Mouse (Mus musculus): ENCODE measurements around the gene Efnb1. TPM values are rescaled to one million over a fixed set of nuclear protein-coding genes. Genes with fewer than 3 reads are reported as not detected.
A peak's percentile ranks its signal among the peaks of the same experiment; 100 is the strongest.
"Not testable (repeated sequence)": the region's sequence is repeated elsewhere in the genome, so short reads cannot be mapped to it uniquely, and the experiment has no call there.

The Efnb1 gene
- 30.8 and 31.4 TPM in 2 replicates for polyA plus RNA-seq (2015; fragmentation: Nextera tagmentation; extraction: Ambion mirVana)

DNA sequence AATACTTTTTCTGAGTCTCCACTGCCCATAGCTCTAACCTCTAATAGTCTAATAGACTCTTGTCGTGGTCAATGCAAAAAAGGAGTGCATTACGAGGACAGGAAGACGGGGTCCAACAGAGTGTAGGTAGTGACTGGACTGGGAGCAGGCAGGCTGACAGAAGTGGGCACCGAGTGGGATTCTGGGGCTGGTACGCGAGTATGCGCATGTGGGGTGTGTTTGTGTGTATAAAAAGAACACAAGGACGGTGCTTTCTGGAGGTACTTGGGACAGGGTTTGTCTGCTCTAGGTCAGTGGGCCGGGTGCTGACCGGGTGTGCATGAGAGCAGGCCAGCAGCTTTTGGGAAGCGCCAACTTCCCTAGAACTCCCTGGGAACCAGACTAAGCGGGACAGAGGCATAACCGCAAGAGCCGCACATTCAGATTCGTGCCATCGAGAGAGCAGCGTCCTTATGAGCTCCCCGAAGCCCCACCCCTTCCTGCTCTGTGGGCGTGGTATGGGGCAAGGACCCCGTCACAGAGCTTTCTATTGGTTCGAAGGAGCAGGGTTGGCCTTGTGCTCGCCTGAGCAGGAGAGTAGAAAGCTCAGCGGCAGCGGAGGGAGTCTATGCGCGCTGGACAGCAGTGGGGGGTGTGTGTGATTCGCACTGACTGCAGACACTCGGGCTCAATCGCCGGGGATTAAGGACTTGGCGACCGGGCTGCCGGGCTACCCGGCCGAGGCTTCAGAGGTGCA, at the start of gene Efnb1:
Gene Efnb1, plus strand, starts transcription at position 608 of the 736 bp plus-strand sequence.
- ATAC-seq = peak; percentile 88
- Histone ChIP-seq H3K4me2 (replicated peaks) (peak within 1 kb of the TSS; percentile 70), H3K36me3 (no peaks in the 10 kb centered on the region), H3K27ac (peak within 1 kb of the TSS; percentile 86), H3K9me3 (no peaks in the 10 kb centered on the region), H3K9ac (peak within 1 kb of the TSS; percentile 85), H3K4me3 (replicated peaks) (peak within 1 kb of the TSS; percentile 62), H3K4me1 (replicated peaks) (peaks cover 11% of the 10 kb centered on the region), H3K27me3 (replicated peaks) (0 out of 2 replicates have a peak, but pooled peaks cover 4% of the 10 kb centered on the region)
- 33% methylated on average over 35 of the region's 35 CpGs for WGBS

DNA sequence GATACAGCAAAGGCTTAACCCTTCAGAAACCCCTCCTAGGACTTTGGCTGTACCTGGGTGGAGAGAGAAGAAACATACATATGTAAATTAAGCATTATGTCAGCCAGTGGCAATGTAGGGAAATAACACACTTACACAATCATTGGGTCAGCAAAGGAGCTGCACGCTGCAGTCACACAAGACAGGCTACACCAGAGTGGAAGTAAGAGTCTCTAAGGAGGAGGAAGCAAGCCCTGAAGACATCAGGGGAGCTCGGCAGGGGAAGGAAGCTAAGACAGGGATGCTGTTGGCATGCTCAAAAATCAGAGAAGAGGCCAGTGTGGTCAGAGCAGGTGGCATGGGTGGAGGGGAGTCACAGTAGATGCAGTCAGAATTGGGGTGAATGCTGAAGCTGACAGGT, 43.2 kb upstream of the Efnb1 start:
- no peak overlapping the region for H3K9ac ChIP-seq
- H3K27ac ChIP-seq = no peak overlapping the region
- ATAC-seq = no peak
- H3K9me3 ChIP-seq = no peaks in the 10 kb centered on the region
- 0 out of 2 replicates have a peak, but pooled peaks cover 3% of the 10 kb centered on the region for H3K27me3 ChIP-seq (replicated peaks)
- no peaks in the 10 kb centered on the region for H3K36me3 ChIP-seq
- no peaks in the 10 kb centered on the region for H3K4me1 ChIP-seq (replicated peaks)
- WGBS = 65% methylated on average over 2 of the region's 2 CpGs
- H3K4me2 ChIP-seq (replicated peaks) = no peak overlapping the region
- H3K4me3 ChIP-seq (replicated peaks) = no peak overlapping the region

GRCm38 (mm10) chrX:99111088-99111724, 24.7 kb upstream of the Efnb1 start:
- not testable (repeated sequence) for H3K36me3 ChIP-seq; H3K9me3 ChIP-seq; H3K4me3 ChIP-seq (replicated peaks); H3K27ac ChIP-seq; H3K27me3 ChIP-seq (replicated peaks); H3K4me2 ChIP-seq (replicated peaks); H3K4me1 ChIP-seq (replicated peaks); H3K9ac ChIP-seq
- peak; percentile 62; the same call in 1 of the 2 replicates for ATAC-seq
- 75% methylated on average over 8 of the region's 10 CpGs for WGBS

DNA sequence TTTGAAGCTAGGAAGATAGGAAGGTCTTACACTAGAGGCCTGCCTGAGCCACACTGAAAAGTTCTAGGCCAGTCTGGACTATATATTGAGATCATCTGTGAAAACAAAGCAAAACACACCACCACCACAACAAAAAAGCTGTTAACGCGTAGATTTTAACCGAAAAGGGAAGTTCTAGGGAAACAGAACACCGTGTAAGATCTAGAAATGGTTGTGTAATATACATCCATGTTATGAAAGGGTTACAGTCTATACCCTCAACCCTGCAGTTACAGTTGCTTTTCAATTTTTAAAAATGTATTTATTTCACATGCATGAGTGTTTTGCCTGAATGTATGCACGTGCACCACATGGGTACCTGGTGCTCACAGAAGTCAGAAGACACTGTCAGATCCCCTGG, 16.4 kb upstream of the Efnb1 start:
- no peaks in the 10 kb centered on the region for H3K27me3 ChIP-seq (replicated peaks)
- no peak overlapping the region for H3K27ac ChIP-seq
- no peaks in the 10 kb centered on the region for H3K4me1 ChIP-seq (replicated peaks)
- H3K36me3 ChIP-seq = no peaks in the 10 kb centered on the region
- no peak for ATAC-seq
- no peak overlapping the region for H3K4me3 ChIP-seq (replicated peaks)
- H3K4me2 ChIP-seq (replicated peaks) = no peak overlapping the region
- 88% methylated on average over 5 of the region's 5 CpGs for WGBS
- no peaks in the 10 kb centered on the region for H3K9me3 ChIP-seq
- H3K9ac ChIP-seq = no peak overlapping the region

- H3K9me3 ChIP-seq = no peaks in the 10 kb centered on the region
- no peak overlapping the region for H3K9ac ChIP-seq
- no peak overlapping the region for H3K4me2 ChIP-seq (replicated peaks)
- H3K27ac ChIP-seq = no peak overlapping the region
- no peaks in the 10 kb centered on the region for H3K27me3 ChIP-seq (replicated peaks)
- no peaks in the 10 kb centered on the region for H3K36me3 ChIP-seq
- 38% methylated on average over 3 of the region's 3 CpGs for WGBS
- H3K4me3 ChIP-seq (replicated peaks) = no peak overlapping the region
- no peaks in the 10 kb centered on the region for H3K4me1 ChIP-seq (replicated peaks)
- no peak for ATAC-seq
Measured at GRCm38 (mm10) chrX:99130059-99130458, 5.9 kb upstream of the Efnb1 start.

DNA sequence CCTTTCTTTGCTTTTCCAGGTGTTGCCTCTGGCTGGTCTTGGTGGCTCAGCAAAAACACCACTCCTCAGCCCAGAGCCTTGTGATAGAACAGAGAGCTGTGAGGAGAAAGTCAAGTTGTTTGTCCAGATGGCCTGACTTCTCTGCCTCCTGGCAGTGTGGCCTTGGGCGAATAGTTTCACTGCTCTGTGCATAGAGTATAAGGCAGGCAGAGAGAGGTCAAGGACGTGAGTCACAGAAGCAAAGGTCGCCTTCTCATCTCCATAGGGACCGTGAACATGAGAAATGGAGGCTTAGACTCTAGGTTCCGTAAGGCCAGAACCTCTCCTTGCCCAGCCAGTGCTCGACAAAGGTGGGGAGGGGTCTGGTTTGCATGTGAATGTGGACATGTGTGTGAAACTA, 3.4 kb upstream of the Efnb1 start:
- no peak overlapping the region for H3K4me3 ChIP-seq (replicated peaks)
- WGBS = 80% methylated on average over 6 of the region's 6 CpGs

DNA sequence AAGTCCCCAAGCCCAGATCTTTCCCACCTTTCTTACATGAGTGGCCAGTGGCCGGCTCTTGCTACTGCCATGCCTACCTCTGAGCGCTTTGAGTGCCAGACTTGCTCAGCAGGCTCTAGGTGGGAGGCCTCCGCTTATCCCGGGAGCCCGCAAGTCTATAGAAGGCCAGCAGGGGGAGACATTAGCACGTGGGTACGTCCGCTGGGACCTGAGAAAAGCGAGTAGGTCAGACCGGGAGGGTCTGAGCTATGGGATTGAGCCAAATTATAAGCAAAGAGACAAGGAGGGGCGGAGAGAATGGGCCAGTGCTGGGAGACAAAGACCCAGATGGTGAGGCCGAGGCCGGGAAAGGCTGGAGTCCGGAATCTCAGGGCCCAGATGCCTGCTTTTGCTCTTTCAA, 1.0 kb upstream of the Efnb1 start:
- H3K27ac ChIP-seq = peak overlapping the region; percentile 82; the same call in 1 of the 2 replicates
- no peaks in the 10 kb centered on the region for H3K9me3 ChIP-seq
- 0 out of 2 replicates have a peak, but pooled peaks cover 4% of the 10 kb centered on the region for H3K27me3 ChIP-seq (replicated peaks)
- peaks cover 5% of the 10 kb centered on the region for H3K4me1 ChIP-seq (replicated peaks)
- ATAC-seq = peak; percentile 29
- H3K36me3 ChIP-seq = no peaks in the 10 kb centered on the region
- 25% methylated on average over 14 of the region's 14 CpGs for WGBS
- H3K4me3 ChIP-seq (replicated peaks) = peak overlapping the region; percentile 62; the same call in 1 of the 2 replicates
- H3K4me2 ChIP-seq (replicated peaks) = peak overlapping the region; percentile 70
- H3K9ac ChIP-seq = no peak overlapping the region

More for the DNA sequence above, 3.4 kb upstream of the Efnb1 start:
- Histone ChIP-seq H3K36me3 (no peaks in the 10 kb centered on the region), H3K27me3 (replicated peaks) (no peaks in the 10 kb centered on the region), H3K4me1 (replicated peaks) (no peaks in the 10 kb centered on the region), H3K9me3 (no peaks in the 10 kb centered on the region), H3K9ac (no peak overlapping the region), H3K4me2 (replicated peaks) (no peak overlapping the region), H3K27ac (no peak overlapping the region)
- no peak for ATAC-seq

GRCm38 (mm10) chrX:99136431-99136966, 569 bp downstream of the Efnb1 start:
- Histone ChIP-seq H3K9me3 (no peaks in the 10 kb centered on the region), H3K4me3 (replicated peaks) (peak overlapping the region; percentile 62), H3K27me3 (replicated peaks) (0 out of 2 replicates have a peak, but pooled peaks cover 4% of the 10 kb centered on the region), H3K4me1 (replicated peaks) (peaks cover 14% of the 10 kb centered on the region), H3K27ac (peak overlapping the region; percentile 86), H3K36me3 (no peaks in the 10 kb centered on the region), H3K9ac (peak overlapping the region; percentile 85), H3K4me2 (replicated peaks) (peak overlapping the region; percentile 68)
- 22% methylated on average over 52 of the region's 53 CpGs for WGBS
- no peak for ATAC-seq

DNA sequence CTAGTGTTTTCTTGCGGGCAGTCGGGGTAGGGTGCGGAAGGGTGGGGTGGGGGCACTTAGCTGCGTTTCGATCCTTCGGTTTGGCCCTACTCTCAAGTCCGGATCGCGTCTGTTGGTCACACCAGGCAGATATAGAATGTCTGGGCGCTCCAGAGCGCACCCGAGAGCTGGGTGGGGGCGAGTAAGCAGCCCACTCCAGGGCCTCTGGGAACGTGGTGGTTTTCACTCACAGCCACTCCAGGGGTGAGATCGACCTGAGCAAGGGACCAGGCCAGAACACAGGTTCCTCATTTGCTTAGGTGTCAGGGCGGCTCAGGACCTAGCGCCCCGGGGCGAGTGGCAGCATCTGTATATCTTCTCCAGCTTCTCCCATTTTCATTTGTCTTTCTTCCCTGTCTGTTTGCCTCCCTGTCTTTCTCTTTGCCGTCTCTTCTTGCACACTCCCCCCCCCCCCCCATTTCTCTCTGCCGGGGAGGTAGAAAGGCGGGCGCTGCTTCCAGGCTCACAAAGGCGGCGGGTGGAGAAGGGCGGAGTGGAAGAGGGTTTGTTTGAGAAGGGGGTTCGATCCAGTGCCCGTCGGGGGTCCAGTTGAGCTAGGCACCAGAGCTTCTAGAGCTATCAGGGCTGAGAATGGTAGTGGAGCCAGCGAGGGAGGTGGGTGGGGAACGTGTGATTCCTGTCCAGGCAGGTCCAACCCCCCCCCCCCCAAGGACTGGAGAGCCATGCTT, 1.4 kb downstream of the Efnb1 start:
- Histone ChIP-seq H3K27me3 (replicated peaks) (0 out of 2 replicates have a peak, but pooled peaks cover 4% of the 10 kb centered on the region), H3K36me3 (no peaks in the 10 kb centered on the region), H3K4me1 (replicated peaks) (peaks cover 14% of the 10 kb centered on the region), H3K9me3 (no peaks in the 10 kb centered on the region), H3K4me3 (replicated peaks) (peak overlapping the region; percentile 62), H3K9ac (peak overlapping the region; percentile 85), H3K27ac (no peak overlapping the region), H3K4me2 (replicated peaks) (peak overlapping the region; percentile 68)
- WGBS = 27% methylated on average over 30 of the region's 31 CpGs
- ATAC-seq = no peak

- 30% methylated on average over 9 of the region's 9 CpGs for WGBS
- ATAC-seq = no peak
- H3K4me3 ChIP-seq (replicated peaks) = peak overlapping the region; percentile 62
- no peaks in the 10 kb centered on the region for H3K36me3 ChIP-seq
- no peaks in the 10 kb centered on the region for H3K9me3 ChIP-seq
- H3K9ac ChIP-seq = peak overlapping the region; percentile 85
- peak overlapping the region; percentile 68 for H3K4me2 ChIP-seq (replicated peaks)
- H3K27ac ChIP-seq = no peak overlapping the region
- H3K4me1 ChIP-seq (replicated peaks) = peaks cover 14% of the 10 kb centered on the region
- 0 out of 2 replicates have a peak, but pooled peaks cover 4% of the 10 kb centered on the region for H3K27me3 ChIP-seq (replicated peaks)
Measured at GRCm38 (mm10) chrX:99137928-99138740, 2.2 kb downstream of the Efnb1 start.

DNA sequence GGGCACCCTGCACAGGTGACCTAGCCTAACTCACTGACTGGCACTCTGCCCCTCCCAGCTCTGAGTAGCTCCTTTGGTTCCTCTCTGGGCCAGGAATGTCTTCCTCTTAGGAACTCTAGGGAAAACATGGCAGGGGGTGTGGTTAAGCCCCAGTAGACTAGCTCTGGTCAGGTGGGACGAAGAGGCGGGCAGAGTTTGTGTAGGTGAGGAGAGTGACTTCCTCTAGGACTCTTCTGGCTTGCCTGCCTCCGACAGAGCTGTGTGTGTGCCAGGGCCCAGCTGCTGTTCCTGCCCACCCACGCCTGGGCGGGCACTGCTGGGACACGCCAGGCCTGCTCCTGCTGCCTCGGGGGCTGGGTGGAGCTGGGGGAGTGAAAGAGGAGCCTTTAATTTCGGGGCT, 5.1 kb downstream of the Efnb1 start:
- H3K36me3 ChIP-seq = no peaks in the 10 kb centered on the region
- H3K4me1 ChIP-seq (replicated peaks) = peaks cover 16% of the 10 kb centered on the region
- H3K27me3 ChIP-seq (replicated peaks) = 0 out of 2 replicates have a peak, but pooled peaks cover 4% of the 10 kb centered on the region
- no peak overlapping the region for H3K4me3 ChIP-seq (replicated peaks)
- 58% methylated on average over 8 of the region's 8 CpGs for WGBS
- no peak overlapping the region for H3K9ac ChIP-seq
- H3K9me3 ChIP-seq = no peaks in the 10 kb centered on the region
- no peak overlapping the region for H3K27ac ChIP-seq
- peak overlapping the region; percentile 68 for H3K4me2 ChIP-seq (replicated peaks)
- peak; percentile 12; the same call in 1 of the 2 replicates for ATAC-seq

Measured in intestine, embryonic 15.5 days (tissue).